Mouse (Mus musculus) bone marrow, adult 2 months (tissue): ENCODE results near the gene Plekhg1.

Experiments
- CTCF ChIP-seq: fragments of 200-500 bp; IDR thresholded peaks from 2 replicates; pipeline ENCODE4 v1.5.1; 2011; ENCODE audit warnings: low read length, control low read depth; ENCODE audit not compliant: control insufficient read depth, insufficient read depth
- POLR2A ChIP-seq: fragments of 200-500 bp; IDR thresholded peaks from 2 replicates; pipeline ENCODE4 v1.6.1; 2011; ENCODE audit warnings: low read depth, mild to moderate bottlenecking, control low read depth, low read length, borderline replicate concordance; ENCODE audit not compliant: control insufficient read depth

DNA sequence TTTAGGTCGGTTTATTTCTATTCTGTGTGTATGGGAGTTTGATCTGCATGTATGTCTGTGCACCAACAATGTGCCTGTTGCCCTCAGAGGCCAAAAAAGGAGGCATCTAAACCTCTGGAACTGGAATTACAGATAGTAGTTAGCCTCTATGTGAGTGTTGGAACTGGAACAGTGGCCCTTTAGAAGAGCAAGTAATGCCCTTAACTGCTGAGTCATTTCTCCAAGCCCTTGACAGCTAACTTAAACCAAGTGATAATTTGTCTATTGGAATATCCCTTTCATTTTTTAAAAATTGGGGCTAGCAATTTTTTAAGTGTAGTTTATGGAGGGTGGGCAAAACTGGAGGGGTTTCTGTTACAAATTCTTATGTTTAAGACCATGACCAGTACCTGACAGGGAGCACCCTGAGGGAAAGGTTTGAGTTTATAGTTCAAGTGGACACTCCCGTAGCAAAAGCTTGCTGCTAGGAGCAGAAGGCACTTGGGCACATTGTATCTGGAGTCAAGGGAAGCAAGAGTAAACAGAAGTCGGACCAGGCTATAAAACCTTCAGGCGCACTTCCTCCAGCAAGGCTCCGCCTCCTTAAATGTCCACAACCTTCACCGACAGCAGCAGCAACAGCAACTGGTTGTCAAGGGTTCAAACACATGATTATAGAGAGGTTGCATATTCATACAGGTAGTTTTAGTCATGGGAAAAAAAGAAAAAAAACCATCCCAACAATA is 235.9 kb downstream of the Plekhg1 start:
- no peak for TF ChIP-seq CTCF
- TF ChIP-seq POLR2A = no peak
